Mouse (Mus musculus): ENCODE results near the gene Glmp.
"Not testable (repeated sequence)": the region's sequence is repeated elsewhere in the genome, so short reads cannot be mapped to it uniquely, and the experiment has no call there.

DNA sequence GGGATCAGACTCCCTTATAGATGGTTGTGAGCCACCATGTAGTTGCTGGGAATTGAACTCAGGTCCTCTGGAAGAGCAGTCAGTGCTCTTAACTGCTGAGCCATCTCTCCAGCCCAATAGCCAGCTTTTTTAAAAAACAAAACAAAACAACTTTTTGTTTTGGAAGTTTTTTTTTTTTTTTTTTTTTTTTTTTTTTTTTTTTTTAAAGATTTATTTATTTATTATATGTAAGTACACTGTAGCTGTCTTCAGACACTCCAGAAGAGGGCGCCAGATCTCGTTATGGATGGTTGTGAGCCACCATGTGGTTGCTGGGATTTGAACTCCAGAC is 39.3 kb upstream of the Glmp start:
- TF ChIP-seq CTCF (IDR thresholded peaks at IDR 0.05; ENCODE audit: low read depth, low read length); POLR2A (IDR thresholded peaks at IDR 0.05; ENCODE audit: borderline replicate concordance, low read depth, low read length): not testable (repeated sequence)
